Mouse (Mus musculus): ENCODE data around the gene Psmd10. TPM values are rescaled to one million over a fixed set of nuclear protein-coding genes. Genes with fewer than 3 reads are reported as not detected.

The Psmd10 gene
- polyA plus RNA-seq, 1 experiment from 2014 or later = 33.1 TPM

DNA sequence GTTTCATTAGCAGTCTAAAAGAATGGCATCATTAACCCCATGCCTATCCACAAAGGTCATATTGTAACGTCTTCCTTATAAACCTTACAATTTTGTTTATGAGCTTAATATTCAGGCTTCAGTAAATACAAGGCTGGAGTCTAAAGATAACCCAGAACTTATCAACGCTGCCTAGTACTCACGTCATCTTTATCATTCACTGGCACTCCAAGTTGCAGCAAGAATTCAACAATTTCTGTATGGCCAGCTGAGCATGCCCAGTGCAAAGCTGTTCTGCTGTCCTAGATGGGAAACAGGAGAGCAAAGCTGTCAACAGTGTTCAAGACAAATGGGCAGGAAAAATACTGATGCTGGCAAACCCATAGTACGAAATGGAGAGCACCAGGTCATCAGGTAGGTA lies 2.9 kb downstream of the Psmd10 start:
- Histone ChIP-seq H3K4me3 (no peak overlapping the region), H3K9ac (no peak overlapping the region), H3K36me3 (no peaks in the 10 kb centered on the region), H3K9me3 (replicated peaks) (no peaks in the 10 kb centered on the region), H3K27ac (no peak overlapping the region), H3K27me3 (no peaks in the 10 kb centered on the region), H3K4me1 (replicated peaks) (no peaks in the 10 kb centered on the region), H3K4me2 (no peak overlapping the region)
- WGBS = 73% methylated on average over 4 of the region's 4 CpGs
- no peak for ATAC-seq (replicated peaks; ENCODE audit: insufficient number of reproducible peaks, insufficient read depth, low FRiP score, low read depth)

- peaks cover 4% of the 10 kb centered on the region; the same call in 1 of the 2 replicates for H3K27me3 ChIP-seq
- WGBS = 48% methylated on average over 5 of the region's 5 CpGs
- H3K4me3 ChIP-seq = no peak overlapping the region
- no peaks in the 10 kb centered on the region for H3K9me3 ChIP-seq (replicated peaks)
- H3K4me1 ChIP-seq (replicated peaks) = no peaks in the 10 kb centered on the region
- no peak overlapping the region for H3K9ac ChIP-seq
- no peaks in the 10 kb centered on the region for H3K36me3 ChIP-seq
- H3K4me2 ChIP-seq = no peak overlapping the region
- H3K27ac ChIP-seq = peak overlapping the region; percentile 27; the same call in 1 of the 2 replicates
- ATAC-seq (replicated peaks; ENCODE audit: insufficient number of reproducible peaks, insufficient read depth, low FRiP score, low read depth) = no peak
Measured at GRCm38 (mm10) chrX:140936271-140936670, 20.3 kb downstream of the Psmd10 start.

GRCm38 (mm10) chrX:140933263-140933662 lies 23.3 kb downstream of the Psmd10 start:
- H3K9me3 ChIP-seq (replicated peaks) = no peaks in the 10 kb centered on the region
- H3K4me1 ChIP-seq (replicated peaks) = no peaks in the 10 kb centered on the region
- H3K9ac ChIP-seq = no peak overlapping the region
- no peak overlapping the region for H3K27ac ChIP-seq
- H3K27me3 ChIP-seq = peaks cover 4% of the 10 kb centered on the region; the same call in 1 of the 2 replicates
- no peak overlapping the region for H3K4me3 ChIP-seq
- no peak overlapping the region for H3K4me2 ChIP-seq
- H3K36me3 ChIP-seq = no peaks in the 10 kb centered on the region
- no peak for ATAC-seq (replicated peaks; ENCODE audit: insufficient number of reproducible peaks, insufficient read depth, low FRiP score, low read depth)
- whole genome bisulfite sequencing = 59% methylated on average over 3 of the region's 3 CpGs

DNA sequence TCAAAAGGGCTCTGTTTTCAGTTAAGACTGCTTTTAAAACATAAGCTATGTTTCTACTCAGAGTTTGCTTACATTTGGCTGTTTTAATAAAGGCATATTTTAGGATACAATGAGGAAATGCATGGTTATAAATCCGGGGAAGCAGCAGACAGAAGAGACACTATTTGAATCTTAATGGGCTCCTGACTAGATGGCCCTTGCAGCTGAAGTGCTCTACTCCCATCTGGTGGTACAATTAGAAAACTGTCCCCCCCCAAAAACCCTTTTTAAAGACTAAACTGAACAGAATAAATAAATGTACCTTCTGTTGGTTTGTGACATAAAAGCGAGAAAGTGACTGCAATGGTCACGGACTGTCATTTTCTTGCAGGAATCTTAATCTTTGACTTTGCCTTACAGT lies 24.5 kb downstream of the Psmd10 start:
- no peak overlapping the region for H3K27ac ChIP-seq
- WGBS = 63% methylated on average over 3 of the region's 3 CpGs
- H3K9me3 ChIP-seq (replicated peaks) = no peaks in the 10 kb centered on the region
- H3K9ac ChIP-seq = no peak overlapping the region
- H3K4me1 ChIP-seq (replicated peaks) = no peaks in the 10 kb centered on the region
- no peak overlapping the region for H3K4me2 ChIP-seq
- H3K4me3 ChIP-seq = no peak overlapping the region
- peaks cover 4% of the 10 kb centered on the region; the same call in 1 of the 2 replicates for H3K27me3 ChIP-seq
- no peak for ATAC-seq (replicated peaks; ENCODE audit: insufficient number of reproducible peaks, insufficient read depth, low FRiP score, low read depth)
- H3K36me3 ChIP-seq = no peaks in the 10 kb centered on the region

GRCm38 (mm10) chrX:140921321-140921720 lies 35.2 kb downstream of the Psmd10 start:
- no peak overlapping the region for H3K27ac ChIP-seq
- no peak overlapping the region for H3K4me2 ChIP-seq
- H3K4me1 ChIP-seq (replicated peaks) = no peaks in the 10 kb centered on the region
- H3K9me3 ChIP-seq (replicated peaks) = no peaks in the 10 kb centered on the region
- no peak for ATAC-seq (replicated peaks; ENCODE audit: insufficient number of reproducible peaks, insufficient read depth, low FRiP score, low read depth)
- H3K36me3 ChIP-seq = no peaks in the 10 kb centered on the region
- H3K4me3 ChIP-seq = no peak overlapping the region
- no peak overlapping the region for H3K9ac ChIP-seq
- peaks cover 13% of the 10 kb centered on the region; the same call in 1 of the 2 replicates for H3K27me3 ChIP-seq
- WGBS = 75% methylated on average over 6 of the region's 6 CpGs

DNA sequence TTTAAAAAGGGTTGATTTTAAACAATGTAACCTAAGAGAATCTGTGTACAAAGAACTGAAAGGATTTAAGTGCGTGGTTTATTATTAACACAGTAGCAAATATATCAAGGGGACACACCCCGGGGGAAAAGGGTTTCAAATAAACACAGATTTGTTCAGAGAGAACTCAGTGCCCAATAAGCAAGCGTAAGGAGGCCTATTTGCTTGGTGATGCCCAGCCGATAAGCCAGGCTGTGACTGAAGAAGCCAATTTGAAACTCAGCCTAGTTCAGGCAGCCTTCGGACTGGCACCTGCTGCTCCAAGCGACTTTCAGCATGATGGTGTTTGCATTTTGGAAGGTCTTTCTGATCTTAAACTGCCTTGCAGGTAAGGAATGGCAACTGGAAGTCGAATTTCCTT lies 49.2 kb downstream of the Psmd10 start, which contains the start of gene Vsig1:
Gene Vsig1 (plus strand): TSS at position 249 of the 400 bp plus-strand sequence.
- ATAC-seq (replicated peaks; ENCODE audit: insufficient number of reproducible peaks, insufficient read depth, low FRiP score, low read depth) = no peak
- H3K4me1 ChIP-seq (replicated peaks) = no peaks in the 10 kb centered on the region
- no peaks in the 10 kb centered on the region for H3K36me3 ChIP-seq
- no peak within 1 kb of the TSS for H3K27ac ChIP-seq
- no peaks in the 10 kb centered on the region for H3K9me3 ChIP-seq (replicated peaks)
- 66% methylated on average over 7 of the region's 7 CpGs for WGBS
- peaks cover 3% of the 10 kb centered on the region; the same call in 1 of the 2 replicates for H3K27me3 ChIP-seq
- no peak within 1 kb of the TSS for H3K4me2 ChIP-seq
- no peak within 1 kb of the TSS for H3K9ac ChIP-seq
- no peak within 1 kb of the TSS for H3K4me3 ChIP-seq

DNA sequence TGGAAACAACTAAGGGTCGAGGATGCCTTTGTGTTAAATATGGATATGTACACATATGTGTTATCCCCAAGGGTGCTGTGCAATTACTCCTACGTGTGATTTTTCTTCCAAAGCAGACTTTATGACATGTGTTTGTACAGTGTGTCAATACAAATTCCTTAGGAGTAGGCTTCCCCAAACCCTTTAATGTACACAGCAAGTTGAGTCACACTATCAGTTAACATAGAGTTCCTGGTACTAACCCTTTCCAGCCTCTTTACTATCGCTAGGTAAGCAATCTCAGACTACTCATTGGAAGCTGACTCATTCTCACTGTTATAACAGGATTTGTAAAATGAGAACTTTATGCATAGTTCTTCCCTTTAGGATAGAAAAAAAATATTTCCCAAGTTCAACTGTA lies 53.0 kb downstream of the Psmd10 start:
- H3K4me1 ChIP-seq (replicated peaks) = no peaks in the 10 kb centered on the region
- no peak overlapping the region for H3K9ac ChIP-seq
- no peaks in the 10 kb centered on the region for H3K9me3 ChIP-seq (replicated peaks)
- no peak overlapping the region for H3K27ac ChIP-seq
- peaks cover 3% of the 10 kb centered on the region; the same call in 1 of the 2 replicates for H3K27me3 ChIP-seq
- no peaks in the 10 kb centered on the region for H3K36me3 ChIP-seq
- no peak overlapping the region for H3K4me2 ChIP-seq
- ATAC-seq (replicated peaks; ENCODE audit: insufficient number of reproducible peaks, insufficient read depth, low FRiP score, low read depth) = no peak
- WGBS = 73% methylated on average over 3 of the region's 3 CpGs
- H3K4me3 ChIP-seq = no peak overlapping the region

Other genes starting within 250 kb of the Psmd10 start
- not detected in 2 replicates for gene Tex13b, start 143.3 kb downstream of the Psmd10 start, polyA plus RNA-seq (2015; fragmentation: Nextera tagmentation; extraction: Ambion mirVana)
- 0.06 TPM in 1 of 2 replicates, not detected in the other for gene Vsig1, start 49.1 kb downstream of the Psmd10 start, polyA plus RNA-seq (2015; fragmentation: Nextera tagmentation; extraction: Ambion mirVana)
- gene Atg4a, start 179 bp upstream of the Psmd10 start, polyA plus RNA-seq (2015; fragmentation: Nextera tagmentation; extraction: Ambion mirVana) = 12.9 and 13.0 TPM in 2 replicates